Mouse (Mus musculus): ENCODE results near the gene H2-Aa.

DNA sequence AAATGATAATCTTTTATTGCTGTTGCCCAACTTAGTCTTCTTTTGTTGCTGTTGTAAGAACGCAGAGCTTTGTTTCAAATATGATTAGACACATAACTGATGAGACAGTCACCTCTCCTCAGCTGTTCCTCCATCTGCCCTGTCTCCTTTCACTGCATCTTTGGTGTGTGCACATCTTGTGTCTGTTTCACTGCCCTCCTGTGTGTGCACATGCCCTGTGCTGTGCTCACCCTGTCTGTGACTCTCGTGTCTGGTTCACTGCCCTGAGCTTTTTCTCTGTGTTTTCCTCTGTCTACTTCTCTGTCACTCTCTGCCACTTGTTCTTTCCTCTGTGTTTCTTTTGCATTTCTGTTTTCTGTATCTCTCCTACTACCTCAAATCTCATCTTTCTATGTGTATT, 17.4 kb downstream of the H2-Aa start:
- TF ChIP-seq EP300 (IDR thresholded peaks at IDR 0.05) (no peak), CTCF (IDR thresholded peaks at IDR 0.05) (no peak)

Measured in lung, postnatal 0 days (tissue).